ENCODE assay signal across 8 mouse cellular contexts in the genomic region with DNA sequence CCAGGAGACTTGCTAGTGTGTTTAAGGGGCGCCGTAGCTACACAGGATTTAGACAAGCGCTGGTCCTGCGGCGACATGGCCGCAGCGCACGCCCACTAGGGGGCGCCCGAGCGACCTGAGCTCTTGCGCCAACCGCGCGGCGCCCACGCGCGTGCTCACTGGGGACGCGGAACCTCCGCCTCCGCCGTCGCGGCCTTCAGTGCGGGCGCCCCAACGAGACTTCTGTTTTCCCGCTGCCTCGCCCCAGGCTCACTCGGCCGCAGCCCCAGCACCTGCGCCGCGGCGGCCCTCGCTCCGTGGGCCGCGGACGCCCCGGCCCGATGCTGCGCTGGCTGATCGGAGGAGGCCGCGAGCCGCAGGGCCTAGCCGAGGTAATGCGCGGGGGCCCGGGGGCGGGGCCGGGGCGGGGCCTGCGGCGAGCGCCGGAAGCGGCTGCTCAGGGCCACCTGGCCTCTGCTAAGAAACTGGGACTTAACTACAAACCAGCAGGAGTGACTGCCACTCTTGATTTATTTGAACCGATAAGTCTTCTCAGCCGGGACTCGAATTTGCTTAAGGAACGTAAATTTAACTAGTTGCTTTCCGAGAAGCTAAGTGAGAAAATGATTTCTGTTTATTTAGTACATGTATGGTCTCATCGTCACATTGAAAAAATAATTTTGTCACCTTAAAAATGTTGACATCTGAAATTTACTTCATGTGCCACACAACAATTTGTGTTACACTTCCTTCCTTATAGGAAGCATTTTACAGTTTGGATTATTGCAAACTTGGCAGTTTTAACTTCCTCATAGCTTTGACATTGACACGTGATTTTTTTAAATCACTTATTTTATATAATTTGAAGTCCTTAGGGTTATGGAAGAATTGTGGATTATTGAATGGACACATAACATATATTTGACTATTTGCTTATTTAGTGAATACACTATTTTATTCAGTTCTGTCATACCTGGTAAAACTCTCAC. TPM values are rescaled to one million over a fixed set of nuclear protein-coding genes. Genes with fewer than 3 reads are reported as not detected.
DNase-seq lines count a peak whose midpoint lies in the region; ATAC-seq and TF ChIP-seq lines count a peak whose summit lies in the region.

Wdr41 (plus strand) TSS at position 126 of the 968 bp plus-strand sequence.

- no peaks in the 10 kb centered on the region for H3K9me3 ChIP-seq in hindbrain, embryonic 13.5 days

- peaks cover 10% of the 10 kb centered on the region for H3K4me1 ChIP-seq in hindbrain, embryonic 13.5 days (replicated peaks)

- H3K27ac ChIP-seq in hindbrain, embryonic 13.5 days: peak within 1 kb of the TSS; percentile 97

- H3K36me3 ChIP-seq in hindbrain, embryonic 13.5 days: peaks cover 10% of the 10 kb centered on the region

- in situ Hi-C loops in Patski (cut with MboI; ENCODE audit: low pct_unique_long_range_greater_than_20kb): no loop called here

- CTCF ChIA-PET in Patski (lab: Charles Lee): interaction anchor here (0.7 to 2.1 kb wide), 9 partner anchors 8 to 417 kb away, joined by 3 to 6 read pairs (median 4); no protein-coding TSS in a partner anchor

- peak; percentile 48 for DNase-seq in Patski (ENCODE audit: low read depth, low spot score)
- DNase-seq in cerebellum, postnatal 14 days: peak; percentile 93 to 97
- peak; percentile 80 to 86 for DNase-seq in frontal cortex, postnatal 14 days (ENCODE audit: low spot score in 2 of 2)
- DNase-seq in layer of hippocampus, postnatal 25 days (ENCODE audit: extremely low spot score in 1 of 2, low spot score in 1 of 2): peak; percentile 90 to 94
- DNase-seq in lung, postnatal 25 days (ENCODE audit: low spot score): peak; percentile 90
- peak; percentile 95 for DNase-seq in retina, embryonic 14.5 days (ENCODE audit: low spot score)
- peak; percentile 96 for DNase-seq in thymus, postnatal 4 days

- WGBS in hindbrain, embryonic 13.5 days: 2% methylated on average over 68 of the region's 68 CpGs

- H3K4me2 ChIP-seq in hindbrain, embryonic 13.5 days: peak within 1 kb of the TSS; percentile 55

- POLR2A ChIA-PET in Patski (lab: Charles Lee): interaction anchor here (1.2 kb wide), 1 partner anchor 18 kb away, joined by 3 read pairs; no protein-coding TSS in a partner anchor

- H3K9ac ChIP-seq in hindbrain, embryonic 13.5 days: peak within 1 kb of the TSS; percentile 91

- H3K27me3 ChIP-seq in Patski: no peaks in the 10 kb centered on the region
- no peaks in the 10 kb centered on the region for H3K27me3 ChIP-seq in hindbrain, embryonic 13.5 days

- peak; percentile 100 for TF ChIP-seq CTCF in Patski (IDR thresholded peaks at IDR 0.05)

- ATAC-seq in Patski: peak; percentile 96
- peak; percentile 97 for ATAC-seq in hindbrain, embryonic 13.5 days (ENCODE audit: low FRiP score)

- peak within 1 kb of the TSS; percentile 68 for H3K4me3 ChIP-seq in hindbrain, embryonic 13.5 days

RNA-seq across cellular contexts. Expression of gene Wdr41, which starts in this region (rescaled TPM):
- 15.1 TPM for polyA plus RNA-seq in Patski (2021)
- polyA plus RNA-seq in hindbrain, embryonic 13.5 days (2015; fragmentation: Nextera tagmentation; extraction: Ambion mirVana): 23.2 and 25.0 TPM in 2 replicates
- total RNA-seq in layer of hippocampus, postnatal 25 days (2021): 10 to 100 TPM; 22.5 to 24.1 TPM

Comparison
In these comparisons a context has a peak if more than half of its experiments do, and no peak if none do; other contexts are left out.
1. Peak in every context shown above with its lines: DNase-seq, ATAC-seq, H3K4me3 ChIP-seq and H3K27ac ChIP-seq.